Mouse (Mus musculus): ENCODE results near the gene Rbm38. TPM values are rescaled to one million over a fixed set of nuclear protein-coding genes. Genes with fewer than 3 reads are reported as not detected.
A peak's percentile ranks its signal among the peaks of the same experiment; 100 is the strongest.

Gene Rbm38
- polyA plus RNA-seq, 1 experiment from 2014 or later = 146 TPM

- H3K4me3 ChIP-seq (ENCODE audit: low read length) = no peak overlapping the region
- WGBS = 56% methylated on average over 18 of the region's 18 CpGs
- ATAC-seq (replicated peaks; ENCODE audit: extremely low read depth, insufficient read depth, low FRiP score) = no peak
- no peaks in the 10 kb centered on the region for H3K27me3 ChIP-seq (ENCODE audit: control insufficient read depth, insufficient read depth, low read length)
- H3K4me2 ChIP-seq (ENCODE audit: low read depth, low read length) = no peak overlapping the region
- peak overlapping the region; percentile 53 for H3K9ac ChIP-seq (ENCODE audit: low read length)
- peak overlapping the region; percentile 78 for H3K27ac ChIP-seq (ENCODE audit: low read length)
- no peaks in the 10 kb centered on the region for H3K9me3 ChIP-seq (replicated peaks; ENCODE audit: control insufficient read depth, low read length)
- peaks cover 50% of the 10 kb centered on the region for H3K4me1 ChIP-seq (ENCODE audit: control insufficient read depth, insufficient read depth, low read length)
- H3K36me3 ChIP-seq (ENCODE audit: control insufficient read depth, insufficient read depth) = no peaks in the 10 kb centered on the region
Measured at GRCm38 (mm10) chr2:173044198-173044970, 24.1 kb downstream of the Rbm38 start.

DNA sequence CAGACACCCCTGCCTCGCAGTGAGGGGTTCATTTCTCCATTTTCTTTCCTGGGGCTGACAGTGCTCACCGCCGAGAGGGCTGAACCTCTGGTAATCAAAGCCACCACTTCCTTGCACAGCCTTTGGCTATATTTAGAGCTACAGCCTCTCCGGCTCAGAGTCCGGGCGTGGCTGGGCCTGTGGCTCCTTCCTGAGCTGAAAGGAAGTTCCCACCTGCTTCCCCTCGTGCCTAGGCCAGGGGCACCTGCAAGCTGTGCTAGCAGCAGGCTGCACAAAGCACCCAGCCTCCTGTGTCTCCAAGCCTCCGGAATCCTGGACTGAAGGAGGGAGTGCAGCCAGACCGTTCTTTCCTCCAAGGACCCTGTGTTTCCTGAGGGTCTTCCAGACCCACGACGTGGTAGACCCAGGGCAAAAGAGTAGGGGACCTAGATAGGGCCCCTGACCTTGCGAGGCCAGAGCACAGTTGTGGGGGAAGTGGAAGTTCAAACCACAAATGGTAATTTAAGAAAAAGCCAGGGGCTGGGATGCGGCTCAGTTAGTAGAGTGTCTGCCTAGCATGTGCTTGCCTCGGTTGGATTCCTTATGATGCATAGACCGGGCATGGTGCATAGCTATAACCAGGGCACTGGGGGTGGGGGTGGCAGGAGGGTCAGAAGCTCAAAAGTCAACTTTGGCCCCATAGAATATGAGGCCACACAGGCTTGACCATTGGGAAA, 26.4 kb downstream of the Rbm38 start:
- peak; percentile 61 for ATAC-seq (replicated peaks; ENCODE audit: extremely low read depth, insufficient read depth, low FRiP score)
- H3K9me3 ChIP-seq (replicated peaks; ENCODE audit: control insufficient read depth, low read length) = no peaks in the 10 kb centered on the region
- H3K27ac ChIP-seq (ENCODE audit: low read length) = peak overlapping the region; percentile 90
- peak overlapping the region; percentile 37 for H3K4me2 ChIP-seq (ENCODE audit: low read depth, low read length)
- peak overlapping the region; percentile 9; the same call in 1 of the 2 replicates for H3K4me3 ChIP-seq (ENCODE audit: low read length)
- no peaks in the 10 kb centered on the region for H3K36me3 ChIP-seq (ENCODE audit: control insufficient read depth, insufficient read depth)
- no peaks in the 10 kb centered on the region for H3K27me3 ChIP-seq (ENCODE audit: control insufficient read depth, insufficient read depth, low read length)
- peaks cover 65% of the 10 kb centered on the region for H3K4me1 ChIP-seq (ENCODE audit: control insufficient read depth, insufficient read depth, low read length)
- 33% methylated on average over 15 of the region's 15 CpGs for whole genome bisulfite sequencing
- peak overlapping the region; percentile 67 for H3K9ac ChIP-seq (ENCODE audit: low read length)

- 83% methylated on average over 5 of the region's 5 CpGs for WGBS
- H3K9me3 ChIP-seq (replicated peaks; ENCODE audit: control insufficient read depth, low read length) = no peaks in the 10 kb centered on the region
Measured at GRCm38 (mm10) chr2:173047471-173047870, 27.2 kb downstream of the Rbm38 start.

GRCm38 (mm10) chr2:173048041-173048745, 27.9 kb downstream of the Rbm38 start:
- no peak overlapping the region; the same call in 1 of the 2 replicates for H3K27ac ChIP-seq (ENCODE audit: low read length)
- no peak for ATAC-seq (replicated peaks; ENCODE audit: extremely low read depth, insufficient read depth, low FRiP score)
- no peaks in the 10 kb centered on the region for H3K9me3 ChIP-seq (replicated peaks; ENCODE audit: control insufficient read depth, low read length)
- H3K4me2 ChIP-seq (ENCODE audit: low read depth, low read length) = no peak overlapping the region
- peaks cover 65% of the 10 kb centered on the region for H3K4me1 ChIP-seq (ENCODE audit: control insufficient read depth, insufficient read depth, low read length)
- no peaks in the 10 kb centered on the region for H3K36me3 ChIP-seq (ENCODE audit: control insufficient read depth, insufficient read depth)
- no peaks in the 10 kb centered on the region for H3K27me3 ChIP-seq (ENCODE audit: control insufficient read depth, insufficient read depth, low read length)
- H3K4me3 ChIP-seq (ENCODE audit: low read length) = no peak overlapping the region
- 59% methylated on average over 17 of the region's 17 CpGs for WGBS
- no peak overlapping the region for H3K9ac ChIP-seq (ENCODE audit: low read length)

More at GRCm38 (mm10) chr2:173047471-173047870, 27.2 kb downstream of the Rbm38 start:
- Histone ChIP-seq H3K4me3 (ENCODE audit: low read length) (no peak overlapping the region), H3K4me2 (ENCODE audit: low read depth, low read length) (no peak overlapping the region), H3K36me3 (ENCODE audit: control insufficient read depth, insufficient read depth) (no peaks in the 10 kb centered on the region), H3K27me3 (ENCODE audit: control insufficient read depth, insufficient read depth, low read length) (no peaks in the 10 kb centered on the region), H3K9ac (ENCODE audit: low read length) (no peak overlapping the region), H3K4me1 (ENCODE audit: control insufficient read depth, insufficient read depth, low read length) (peaks cover 64% of the 10 kb centered on the region), H3K27ac (ENCODE audit: low read length) (no peak overlapping the region; the same call in 1 of the 2 replicates)
- ATAC-seq (replicated peaks; ENCODE audit: extremely low read depth, insufficient read depth, low FRiP score) = no peak

DNA sequence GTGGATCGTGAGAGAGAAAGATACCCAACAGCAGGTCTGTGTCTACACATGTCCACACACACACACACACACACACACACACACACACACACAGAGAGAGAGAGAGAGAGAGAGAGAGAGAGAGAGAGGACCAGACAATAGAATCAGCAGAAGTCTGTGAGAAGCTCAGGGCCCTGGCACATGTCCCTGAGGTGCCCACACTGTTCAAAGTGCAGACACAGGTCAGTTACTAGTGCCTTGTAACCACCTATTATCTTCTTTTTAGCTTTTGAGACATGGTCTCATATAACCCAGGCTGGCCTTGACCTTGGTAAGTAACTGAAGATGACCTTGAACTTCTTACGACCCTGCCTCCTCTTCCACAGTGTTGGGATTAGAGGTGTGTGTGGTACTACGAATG, 28.9 kb downstream of the Rbm38 start:
- Histone ChIP-seq H3K9me3 (replicated peaks; ENCODE audit: control insufficient read depth, low read length) (no peaks in the 10 kb centered on the region), H3K4me1 (ENCODE audit: control insufficient read depth, insufficient read depth, low read length) (peaks cover 63% of the 10 kb centered on the region), H3K9ac (ENCODE audit: low read length) (no peak overlapping the region; the same call in 1 of the 2 replicates), H3K27ac (ENCODE audit: low read length) (peak overlapping the region; percentile 56), H3K27me3 (ENCODE audit: control insufficient read depth, insufficient read depth, low read length) (no peaks in the 10 kb centered on the region), H3K4me2 (ENCODE audit: low read depth, low read length) (no peak overlapping the region), H3K36me3 (ENCODE audit: control insufficient read depth, insufficient read depth) (no peaks in the 10 kb centered on the region), H3K4me3 (ENCODE audit: low read length) (no peak overlapping the region)
- ATAC-seq (replicated peaks; ENCODE audit: extremely low read depth, insufficient read depth, low FRiP score) = no peak
- WGBS = 57% methylated on average over 3 of the region's 3 CpGs

- Histone ChIP-seq H3K27me3 (ENCODE audit: control insufficient read depth, insufficient read depth, low read length) (no peaks in the 10 kb centered on the region), H3K36me3 (ENCODE audit: control insufficient read depth, insufficient read depth) (no peaks in the 10 kb centered on the region), H3K4me2 (ENCODE audit: low read depth, low read length) (no peak overlapping the region), H3K9ac (ENCODE audit: low read length) (peak overlapping the region; percentile 31; the same call in 1 of the 2 replicates), H3K4me3 (ENCODE audit: low read length) (no peak overlapping the region), H3K27ac (ENCODE audit: low read length) (peak overlapping the region; percentile 56; the same call in 1 of the 2 replicates), H3K4me1 (ENCODE audit: control insufficient read depth, insufficient read depth, low read length) (peaks cover 57% of the 10 kb centered on the region), H3K9me3 (replicated peaks; ENCODE audit: control insufficient read depth, low read length) (no peaks in the 10 kb centered on the region)
- ATAC-seq (replicated peaks; ENCODE audit: extremely low read depth, insufficient read depth, low FRiP score) = no peak
- WGBS = 47% methylated on average over 6 of the region's 6 CpGs
Measured at GRCm38 (mm10) chr2:173049817-173050216, 29.5 kb downstream of the Rbm38 start.

DNA sequence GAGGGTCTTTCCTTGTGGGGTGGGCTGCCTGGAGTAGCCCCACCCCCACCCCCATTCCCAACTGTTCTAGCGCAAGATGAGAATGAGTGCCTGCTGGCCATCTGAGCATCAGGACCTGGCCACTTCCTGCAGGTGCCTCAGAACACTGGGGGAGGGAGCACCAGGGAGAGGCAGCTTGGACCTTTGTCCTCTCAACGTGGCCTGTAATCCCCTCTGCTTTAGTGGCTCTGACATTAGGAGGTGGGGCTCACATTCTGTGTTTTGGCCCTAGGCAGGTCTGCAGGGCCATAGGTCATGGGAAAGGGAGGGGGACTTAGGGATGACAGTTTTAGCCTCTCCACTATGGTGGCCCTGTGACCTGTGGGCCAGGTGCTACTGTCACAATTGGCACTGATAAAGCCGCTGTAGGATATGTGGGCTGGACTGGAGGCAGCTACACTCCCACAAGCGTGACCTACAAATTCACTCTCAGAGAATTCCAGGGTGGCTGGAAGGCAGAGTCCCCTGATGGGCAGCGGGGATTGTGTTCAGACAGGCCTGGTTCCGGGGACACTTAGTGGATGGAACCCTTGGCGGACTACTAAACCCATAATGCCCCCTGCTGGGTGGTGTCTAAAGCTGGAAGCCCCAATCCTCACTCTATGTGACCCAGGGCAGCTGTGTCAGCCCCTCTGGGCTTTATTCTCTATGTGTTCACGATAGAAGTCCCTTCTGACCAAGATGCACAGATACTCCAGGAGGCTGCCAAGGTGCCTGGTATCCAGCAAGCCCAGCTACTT, 30.5 kb downstream of the Rbm38 start:
- Histone ChIP-seq H3K4me1 (ENCODE audit: control insufficient read depth, insufficient read depth, low read length) (peaks cover 57% of the 10 kb centered on the region), H3K4me2 (ENCODE audit: low read depth, low read length) (no peak overlapping the region), H3K9ac (ENCODE audit: low read length) (peak overlapping the region; percentile 35; the same call in 1 of the 2 replicates), H3K9me3 (replicated peaks; ENCODE audit: control insufficient read depth, low read length) (no peaks in the 10 kb centered on the region), H3K36me3 (ENCODE audit: control insufficient read depth, insufficient read depth) (no peaks in the 10 kb centered on the region), H3K4me3 (ENCODE audit: low read length) (no peak overlapping the region), H3K27ac (ENCODE audit: low read length) (no peak overlapping the region), H3K27me3 (ENCODE audit: control insufficient read depth, insufficient read depth, low read length) (no peaks in the 10 kb centered on the region)
- 49% methylated on average over 8 of the region's 8 CpGs for WGBS
- no peak for ATAC-seq (replicated peaks; ENCODE audit: extremely low read depth, insufficient read depth, low FRiP score)

GRCm38 (mm10) chr2:173052881-173053280, 32.6 kb downstream of the Rbm38 start:
- H3K4me1 ChIP-seq (ENCODE audit: control insufficient read depth, insufficient read depth, low read length) = peaks cover 45% of the 10 kb centered on the region
- 71% methylated on average over 8 of the region's 8 CpGs for WGBS
- no peaks in the 10 kb centered on the region for H3K9me3 ChIP-seq (replicated peaks; ENCODE audit: control insufficient read depth, low read length)
- peak overlapping the region; percentile 21; the same call in 1 of the 2 replicates for H3K9ac ChIP-seq (ENCODE audit: low read length)
- ATAC-seq (replicated peaks; ENCODE audit: extremely low read depth, insufficient read depth, low FRiP score) = no peak
- no peak overlapping the region for H3K4me3 ChIP-seq (ENCODE audit: low read length)
- H3K27me3 ChIP-seq (ENCODE audit: control insufficient read depth, insufficient read depth, low read length) = no peaks in the 10 kb centered on the region
- 0 out of 2 replicates have a peak overlapping the region, but pooled peaks have one; percentile 4 for H3K27ac ChIP-seq (ENCODE audit: low read length)
- H3K36me3 ChIP-seq (ENCODE audit: control insufficient read depth, insufficient read depth) = no peaks in the 10 kb centered on the region
- H3K4me2 ChIP-seq (ENCODE audit: low read depth, low read length) = no peak overlapping the region
